Mouse (Mus musculus): ENCODE data around the gene Fos.

- TF ChIP-seq CTCF (IDR thresholded peaks at IDR 0.05; ENCODE audit: borderline replicate concordance, insufficient read depth, low read depth, low read length) (no peak), POLR2A (IDR thresholded peaks at IDR 0.05; ENCODE audit: borderline replicate concordance, insufficient read depth, low read length) (no peak)
Observed at GRCm38 (mm10) chr12:85444646-85445045, 29.0 kb upstream of the Fos start.

Measured in cerebellum, adult 2 months (tissue).